Mouse (Mus musculus): Measurements from ENCODE around the gene Pcbp1. TPM values are rescaled to one million over a fixed set of nuclear protein-coding genes. Genes with fewer than 3 reads are reported as not detected.
A peak's percentile ranks its signal among the peaks of the same experiment; 100 is the strongest.
"Not testable (repeated sequence)": the region's sequence is repeated elsewhere in the genome, so short reads cannot be mapped to it uniquely, and the experiment has no call there.

Gene Pcbp1
- polyA plus RNA-seq (2014; fragmentation: Nextera tagmentation; extraction: Ambion mirVana) = 313 and 316 TPM in 2 replicates

DNA sequence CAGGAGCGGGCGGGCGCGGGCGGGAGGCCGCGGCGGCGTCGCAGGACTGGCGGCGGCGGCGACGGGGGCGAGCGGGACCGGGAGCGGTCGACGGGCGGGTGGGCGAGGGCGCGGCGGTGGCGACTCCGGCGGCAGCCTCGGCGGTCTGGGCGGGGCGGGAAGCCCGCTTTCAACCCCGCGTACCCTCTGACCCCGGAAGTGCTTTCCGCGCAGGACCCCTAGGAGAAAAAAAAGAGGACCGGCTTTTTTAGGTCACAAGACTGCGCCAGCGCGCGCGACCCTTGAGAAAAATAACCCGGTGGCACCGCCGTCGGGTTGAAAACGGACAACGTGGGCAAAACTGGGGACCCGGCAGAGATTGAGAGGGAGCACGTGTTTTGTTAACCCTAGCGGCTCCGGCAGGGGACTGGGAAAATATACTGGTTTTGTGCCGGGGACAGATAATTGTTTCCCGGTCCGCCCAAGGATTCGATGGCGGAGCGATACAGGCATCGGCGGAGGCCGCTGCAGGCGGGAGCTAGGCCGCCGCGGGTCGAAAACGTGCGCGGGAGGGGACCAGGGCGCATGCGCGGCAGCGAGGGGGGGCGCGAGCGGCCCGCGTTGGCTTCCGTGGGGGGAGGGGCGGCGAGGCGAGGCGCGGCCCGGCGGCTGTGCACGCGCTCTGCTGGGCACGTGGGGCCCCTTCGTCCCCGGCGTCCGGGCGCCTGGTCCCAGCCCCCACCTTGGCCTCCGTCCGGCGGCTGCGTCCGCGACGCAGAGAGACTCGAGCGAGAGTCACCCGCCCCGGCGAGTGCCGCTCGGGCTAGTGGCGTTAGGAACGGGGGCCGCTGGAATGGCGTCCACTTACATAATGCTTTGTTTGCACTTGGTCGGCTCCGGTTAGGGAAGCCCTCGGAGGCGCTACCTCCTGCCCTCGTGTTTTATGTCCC is at the start of gene Pcbp1:
TSS of gene Pcbp1 (minus strand) at position 290 of the 929 bp plus-strand sequence.
- Histone ChIP-seq H3K27me3 (ENCODE audit: control insufficient read depth, insufficient read depth, low read length) (no peaks in the 10 kb centered on the region), H3K4me1 (replicated peaks; ENCODE audit: control insufficient read depth, insufficient read depth, low read length) (peaks cover 28% of the 10 kb centered on the region), H3K4me3 (replicated peaks; ENCODE audit: low read length) (peak within 1 kb of the TSS; percentile 95), H3K36me3 (replicated peaks; ENCODE audit: control insufficient read depth, insufficient read depth) (peaks cover 29% of the 10 kb centered on the region), H3K9me3 (ENCODE audit: control insufficient read depth, low read length) (no peaks in the 10 kb centered on the region), H3K27ac (peak within 1 kb of the TSS; percentile 100), H3K9ac (peak within 1 kb of the TSS; percentile 90), H3K4me2 (replicated peaks) (peak within 1 kb of the TSS; percentile 99)
- ATAC-seq (ENCODE audit: low FRiP score) (peak; percentile 86), DNase-seq (ENCODE audit: low spot score) (peak; percentile 98)
- WGBS = under 1% methylated on average over 93 of the region's 120 CpGs

DNA sequence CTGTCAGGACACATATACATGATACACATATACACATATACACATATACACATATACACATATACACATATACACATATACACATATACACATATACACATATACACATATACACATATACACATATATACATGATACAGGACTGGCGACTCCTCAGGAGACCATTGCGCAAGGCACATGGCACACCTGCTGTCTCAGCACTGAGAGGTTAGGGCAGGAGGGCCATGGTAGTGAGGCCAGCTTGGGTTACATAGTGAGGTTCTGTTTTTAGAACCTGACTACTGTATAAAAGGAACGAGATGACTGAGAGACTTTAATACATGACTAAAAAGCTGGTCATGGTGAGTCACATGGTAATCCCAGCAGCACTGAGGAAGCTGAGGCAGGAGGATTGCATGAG is 48.4 kb upstream of the Pcbp1 start:
- 98% methylated on average over 3 of the region's 3 CpGs for whole genome bisulfite sequencing
- Histone ChIP-seq H3K4me3 (replicated peaks; ENCODE audit: low read length) (no peak overlapping the region), H3K4me1 (replicated peaks; ENCODE audit: control insufficient read depth, insufficient read depth, low read length) (no peaks in the 10 kb centered on the region), H3K9ac (no peak overlapping the region), H3K9me3 (ENCODE audit: control insufficient read depth, low read length) (no peaks in the 10 kb centered on the region), H3K4me2 (replicated peaks) (no peak overlapping the region), H3K27me3 (ENCODE audit: control insufficient read depth, insufficient read depth, low read length) (no peaks in the 10 kb centered on the region), H3K36me3 (replicated peaks; ENCODE audit: control insufficient read depth, insufficient read depth) (no peaks in the 10 kb centered on the region), H3K27ac (no peak overlapping the region)
- ATAC-seq (ENCODE audit: low FRiP score) (no peak), DNase-seq (ENCODE audit: low spot score) (no peak)

DNA sequence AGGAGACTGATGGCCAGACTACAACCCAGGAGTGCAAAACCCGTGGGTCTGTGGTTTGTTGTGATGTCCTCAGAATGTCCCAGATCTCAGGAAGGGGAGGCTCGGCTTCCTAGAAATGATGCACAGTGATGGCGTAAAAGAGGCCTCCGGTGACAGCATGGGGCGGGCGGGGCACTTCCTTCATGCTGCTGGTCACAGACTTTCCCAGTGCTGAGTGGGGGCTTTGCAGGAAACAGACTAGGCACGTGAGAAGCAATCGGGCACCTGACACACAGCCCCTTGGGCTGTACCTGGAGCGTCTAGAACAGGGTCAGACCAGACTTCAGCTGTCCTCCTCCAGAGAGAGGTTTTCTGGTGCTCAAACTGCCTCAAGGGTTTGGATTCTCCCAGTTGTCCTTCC is 44.7 kb upstream of the Pcbp1 start:
- H3K4me2 ChIP-seq (replicated peaks) = no peak overlapping the region
- no peak overlapping the region for H3K9ac ChIP-seq
- no peak overlapping the region for H3K4me3 ChIP-seq (replicated peaks; ENCODE audit: low read length)
- H3K27me3 ChIP-seq (ENCODE audit: control insufficient read depth, insufficient read depth, low read length) = no peaks in the 10 kb centered on the region
- H3K27ac ChIP-seq = no peak overlapping the region
- DNase-seq (ENCODE audit: low spot score) (no peak), ATAC-seq (ENCODE audit: low FRiP score) (no peak)
- H3K4me1 ChIP-seq (replicated peaks; ENCODE audit: control insufficient read depth, insufficient read depth, low read length) = no peaks in the 10 kb centered on the region; the same call in 1 of the 2 replicates
- H3K36me3 ChIP-seq (replicated peaks; ENCODE audit: control insufficient read depth, insufficient read depth) = peaks cover 12% of the 10 kb centered on the region
- 62% methylated on average over 9 of the region's 9 CpGs for WGBS
- no peaks in the 10 kb centered on the region for H3K9me3 ChIP-seq (ENCODE audit: control insufficient read depth, low read length)

DNA sequence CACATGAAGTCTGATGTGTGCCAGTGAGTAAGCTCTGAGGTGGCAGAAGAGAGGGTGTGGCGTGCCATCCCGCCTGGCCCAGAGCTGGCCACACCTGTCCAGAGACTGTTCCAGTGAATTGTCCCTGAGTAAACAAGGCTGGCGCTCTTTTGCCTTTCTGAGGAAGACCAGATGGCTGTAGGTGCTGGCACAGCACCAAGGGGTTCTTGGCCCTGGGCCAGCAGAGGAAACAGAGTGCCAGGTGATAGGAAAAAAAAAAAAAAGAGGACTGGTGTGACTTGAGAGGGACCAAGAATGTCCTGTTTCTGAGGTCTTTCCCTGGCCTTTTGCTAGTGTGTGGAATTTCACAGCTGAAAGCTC is 43.3 kb upstream of the Pcbp1 start:
- Histone ChIP-seq H3K4me1 (replicated peaks; ENCODE audit: control insufficient read depth, insufficient read depth, low read length) (no peaks in the 10 kb centered on the region; the same call in 1 of the 2 replicates), H3K36me3 (replicated peaks; ENCODE audit: control insufficient read depth, insufficient read depth) (peaks cover 26% of the 10 kb centered on the region), H3K9ac (no peak overlapping the region), H3K27ac (peak overlapping the region; percentile 11; the same call in 1 of the 2 replicates), H3K4me2 (replicated peaks) (no peak overlapping the region), H3K27me3 (ENCODE audit: control insufficient read depth, insufficient read depth, low read length) (no peaks in the 10 kb centered on the region), H3K4me3 (replicated peaks; ENCODE audit: low read length) (no peak overlapping the region), H3K9me3 (ENCODE audit: control insufficient read depth, low read length) (no peaks in the 10 kb centered on the region)
- peak; percentile 48 for DNase-seq (ENCODE audit: low spot score)
- no peak for ATAC-seq (ENCODE audit: low FRiP score)
- 59% methylated on average over 3 of the region's 3 CpGs for WGBS

GRCm38 (mm10) chr6:86568816-86569460 is 42.8 kb upstream of the Pcbp1 start:
- Histone ChIP-seq H3K27me3 (ENCODE audit: control insufficient read depth, insufficient read depth, low read length) (no peaks in the 10 kb centered on the region), H3K4me2 (replicated peaks) (no peak overlapping the region), H3K27ac (peak overlapping the region; percentile 11), H3K4me1 (replicated peaks; ENCODE audit: control insufficient read depth, insufficient read depth, low read length) (no peaks in the 10 kb centered on the region; the same call in 1 of the 2 replicates), H3K9me3 (ENCODE audit: control insufficient read depth, low read length) (no peaks in the 10 kb centered on the region), H3K36me3 (replicated peaks; ENCODE audit: control insufficient read depth, insufficient read depth) (peaks cover 30% of the 10 kb centered on the region), H3K4me3 (replicated peaks; ENCODE audit: low read length) (no peak overlapping the region), H3K9ac (no peak overlapping the region)
- ATAC-seq (ENCODE audit: low FRiP score) (no peak), DNase-seq (ENCODE audit: low spot score) (no peak)
- WGBS = 43% methylated on average over 3 of the region's 3 CpGs

DNA sequence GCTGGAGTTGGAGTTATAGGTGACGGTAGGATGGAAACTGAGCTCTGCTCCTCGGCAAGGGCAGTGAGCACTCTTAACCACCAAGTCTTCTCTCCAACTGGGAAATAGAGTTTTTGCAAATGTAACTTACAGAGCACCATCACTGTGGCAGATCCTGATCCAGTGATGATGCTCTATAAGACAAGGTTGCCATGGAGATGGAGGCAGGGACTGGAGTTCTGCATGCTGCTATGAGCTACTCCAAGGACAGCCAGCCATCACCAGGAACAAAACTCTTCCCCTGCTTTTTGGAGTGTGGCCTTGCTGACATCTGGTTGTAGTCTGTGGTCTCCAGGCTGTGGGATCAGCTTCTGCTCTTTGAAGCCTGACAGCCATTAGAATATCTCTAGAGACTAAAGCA is 39.7 kb upstream of the Pcbp1 start:
- H3K27me3 ChIP-seq (ENCODE audit: control insufficient read depth, insufficient read depth, low read length) = no peaks in the 10 kb centered on the region
- no peaks in the 10 kb centered on the region; the same call in 1 of the 2 replicates for H3K4me1 ChIP-seq (replicated peaks; ENCODE audit: control insufficient read depth, insufficient read depth, low read length)
- no peak overlapping the region for H3K9ac ChIP-seq
- no peaks in the 10 kb centered on the region for H3K9me3 ChIP-seq (ENCODE audit: control insufficient read depth, low read length)
- DNase-seq (ENCODE audit: low spot score) (no peak), ATAC-seq (ENCODE audit: low FRiP score) (no peak)
- H3K36me3 ChIP-seq (replicated peaks; ENCODE audit: control insufficient read depth, insufficient read depth) = peaks cover 53% of the 10 kb centered on the region
- no peak overlapping the region for H3K4me3 ChIP-seq (replicated peaks; ENCODE audit: low read length)
- H3K4me2 ChIP-seq (replicated peaks) = no peak overlapping the region
- WGBS = 93% methylated on average over 2 of the region's 2 CpGs
- H3K27ac ChIP-seq = no peak overlapping the region

- H3K27me3 ChIP-seq (ENCODE audit: control insufficient read depth, insufficient read depth, low read length); H3K4me2 ChIP-seq (replicated peaks); H3K9me3 ChIP-seq (ENCODE audit: control insufficient read depth, low read length); DNase-seq (ENCODE audit: low spot score); H3K9ac ChIP-seq; H3K27ac ChIP-seq; H3K4me3 ChIP-seq (replicated peaks; ENCODE audit: low read length); H3K4me1 ChIP-seq (replicated peaks; ENCODE audit: control insufficient read depth, insufficient read depth, low read length); ATAC-seq (ENCODE audit: low FRiP score): not testable (repeated sequence)
- WGBS = 91% methylated on average over 1 of the region's 1 CpGs
- H3K36me3 ChIP-seq (replicated peaks; ENCODE audit: control insufficient read depth, insufficient read depth) = peaks cover 65% of the 10 kb centered on the region
Observed at GRCm38 (mm10) chr6:86557182-86557581, 31.1 kb upstream of the Pcbp1 start.

DNA sequence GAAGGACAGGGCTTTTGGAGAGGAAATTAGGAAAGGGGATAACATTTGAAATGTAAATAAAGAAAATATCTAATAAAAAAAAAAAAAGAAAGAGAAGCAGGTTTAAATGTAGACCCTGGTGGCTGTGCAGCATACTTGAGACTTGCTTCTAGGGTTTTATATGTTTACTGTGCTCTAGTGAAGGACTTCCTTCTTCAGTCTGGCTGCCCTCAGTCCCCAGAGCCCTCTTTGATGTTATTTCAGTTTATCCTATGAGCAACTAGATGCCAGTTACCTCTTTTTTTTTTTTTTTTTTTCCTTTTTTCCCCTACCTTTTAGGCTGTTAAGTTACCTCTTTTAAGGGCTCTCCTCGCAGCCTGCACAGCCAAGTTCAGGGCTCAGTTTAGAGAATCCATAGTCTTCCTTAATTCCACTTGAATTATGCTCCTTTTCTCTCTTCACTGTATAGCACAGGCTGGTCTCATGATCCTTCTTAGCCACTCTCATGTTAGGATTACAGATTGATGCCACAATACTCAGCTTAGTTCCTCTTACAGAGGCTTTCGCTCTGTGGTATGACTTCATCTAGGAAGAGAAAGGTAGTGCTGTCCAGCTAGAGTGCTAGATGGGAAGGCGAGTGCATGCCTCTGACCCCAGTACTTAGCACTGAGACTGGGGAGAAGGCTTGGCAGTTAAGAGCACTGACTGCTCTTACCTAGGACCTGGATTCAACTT is 30.4 kb upstream of the Pcbp1 start:
- no peak overlapping the region for H3K27ac ChIP-seq
- no peak for DNase-seq (ENCODE audit: low spot score)
- no peak overlapping the region for H3K4me2 ChIP-seq (replicated peaks)
- ATAC-seq (ENCODE audit: low FRiP score) = no peak
- no peak overlapping the region for H3K4me3 ChIP-seq (replicated peaks; ENCODE audit: low read length)
- peaks cover 65% of the 10 kb centered on the region for H3K36me3 ChIP-seq (replicated peaks; ENCODE audit: control insufficient read depth, insufficient read depth)
- no peaks in the 10 kb centered on the region for H3K27me3 ChIP-seq (ENCODE audit: control insufficient read depth, insufficient read depth, low read length)
- H3K9ac ChIP-seq = no peak overlapping the region
- no peaks in the 10 kb centered on the region for H3K9me3 ChIP-seq (ENCODE audit: control insufficient read depth, low read length)
- H3K4me1 ChIP-seq (replicated peaks; ENCODE audit: control insufficient read depth, insufficient read depth, low read length) = no peaks in the 10 kb centered on the region
- 94% methylated on average over 3 of the region's 3 CpGs for WGBS

DNA sequence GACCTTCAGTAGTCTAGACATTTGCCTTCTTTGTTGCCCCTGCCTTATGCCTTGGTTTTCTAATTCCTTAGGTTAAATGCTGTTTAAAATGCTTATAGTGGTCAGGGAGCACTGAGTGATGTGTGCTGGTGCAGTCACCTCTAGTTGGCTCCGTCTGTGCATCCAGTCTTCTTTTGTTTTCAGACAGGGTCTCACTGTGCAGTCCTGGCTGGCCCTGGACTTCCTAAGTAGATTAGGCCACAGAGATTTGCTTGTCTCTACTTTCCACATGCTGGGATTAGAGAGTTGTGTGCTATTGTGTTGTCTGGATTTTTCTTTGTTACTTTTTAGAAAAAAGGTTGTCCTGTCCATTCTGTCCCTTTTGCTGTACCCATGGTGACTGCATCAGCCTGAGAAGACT is 24.5 kb upstream of the Pcbp1 start:
- H3K9ac ChIP-seq = no peak overlapping the region
- no peak overlapping the region for H3K4me3 ChIP-seq (replicated peaks; ENCODE audit: low read length)
- H3K36me3 ChIP-seq (replicated peaks; ENCODE audit: control insufficient read depth, insufficient read depth) = peaks cover 76% of the 10 kb centered on the region
- no peak overlapping the region for H3K4me2 ChIP-seq (replicated peaks)
- WGBS = 62% methylated on average over 1 of the region's 1 CpGs
- no peaks in the 10 kb centered on the region for H3K9me3 ChIP-seq (ENCODE audit: control insufficient read depth, low read length)
- no peak overlapping the region for H3K27ac ChIP-seq
- no peak for ATAC-seq (ENCODE audit: low FRiP score)
- DNase-seq (ENCODE audit: low spot score) = no peak
- no peaks in the 10 kb centered on the region for H3K27me3 ChIP-seq (ENCODE audit: control insufficient read depth, insufficient read depth, low read length)
- H3K4me1 ChIP-seq (replicated peaks; ENCODE audit: control insufficient read depth, insufficient read depth, low read length) = no peaks in the 10 kb centered on the region

All from hindbrain, embryonic 14.5 days (tissue).